Mouse (Mus musculus) ES-E14 (cell line): ENCODE data around the gene Ccdc91.

ENCODE experiments used
- CHD2 ChIP-seq: IDR thresholded peaks from 2 replicates; pipeline ENCODE4 v1.6.1; 2014; ENCODE audit warnings: mild to moderate bottlenecking, low read depth, low read length, inconsistent platforms
- HCFC1 ChIP-seq: IDR thresholded peaks from 2 replicates; pipeline ENCODE4 v1.6.1; 2012; ENCODE audit warnings: low read length, inconsistent platforms, borderline replicate concordance; ENCODE audit not compliant: insufficient read depth
- MAFK ChIP-seq: IDR thresholded peaks from 2 replicates; pipeline ENCODE4 v1.6.1; 2014; ENCODE audit warnings: mild to moderate bottlenecking, low read depth, low read length, inconsistent platforms; ENCODE audit not compliant: insufficient read depth
- ZC3H11A ChIP-seq: IDR thresholded peaks from 2 replicates; pipeline ENCODE4 v1.6.1; 2012; ENCODE audit warnings: low read depth, mild to moderate bottlenecking, inconsistent platforms, low read length, borderline replicate concordance
- ZNF384 ChIP-seq: IDR thresholded peaks from 2 replicates; pipeline ENCODE4 v1.6.1; 2012; ENCODE audit warnings: low read depth, low read length, inconsistent platforms

GRCm38 (mm10) chr6:147644391-147644790, 168.8 kb downstream of the Ccdc91 start:
- TF ChIP-seq MAFK (no peak), ZC3H11A (no peak), CHD2 (no peak), HCFC1 (no peak), ZNF384 (no peak)
